ENCODE assay signal across 8 mouse cellular contexts in the genomic region with DNA sequence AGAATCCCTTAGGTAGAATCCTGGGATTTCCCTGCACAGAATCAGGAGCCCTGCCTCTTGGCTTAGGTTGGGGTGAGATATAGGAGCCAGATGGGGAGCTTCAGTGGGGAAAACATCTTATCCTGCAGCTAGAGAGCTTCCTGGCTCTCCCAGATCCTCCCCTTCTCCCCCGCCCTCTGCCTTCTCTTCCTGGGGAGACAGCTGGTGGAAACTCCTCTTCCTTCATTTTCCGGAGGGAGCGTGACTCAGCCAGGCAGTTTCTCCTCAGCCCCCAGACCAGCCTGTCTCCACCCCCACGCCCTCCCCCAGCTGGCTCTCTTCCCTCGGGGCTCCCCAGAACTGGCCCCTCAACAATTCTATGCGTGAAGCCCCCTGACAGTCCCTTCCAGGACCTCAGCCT. TPM values are rescaled to one million over a fixed set of nuclear protein-coding genes. Genes with fewer than 3 reads are reported as not detected.
A peak's percentile ranks its signal among the peaks of the same experiment; 100 is the strongest.
DNase-seq lines count a peak whose midpoint lies in the region; TF ChIP-seq lines count a peak whose summit lies in the region.

No protein-coding gene starts in this region.

- TF ChIP-seq CTCF in testis, adult 2 months (IDR thresholded peaks at IDR 0.05; ENCODE audit: control insufficient read depth, insufficient read depth, insufficient replicate concordance, low read depth, low read length), result no peak

- 0 out of 2 replicates have a peak, but pooled peaks have one; percentile 26 for TF ChIP-seq POLR2A in testis, adult 2 months (IDR thresholded peaks at IDR 0.05; ENCODE audit: control insufficient read depth, low read depth, low read length)

- no peak overlapping the region for H3K4me3 ChIP-seq in testis, adult 2 months (ENCODE audit: control insufficient read depth, low read depth, low read length)
- no peak overlapping the region for H3K4me3 ChIP-seq in limb, embryonic 10.5 days

- H3K9me3 ChIP-seq in limb, embryonic 10.5 days (replicated peaks), result no peaks in the 10 kb centered on the region

- peak; percentile 34 to 56 for DNase-seq in heart, adult 18-20 months
- no peak for DNase-seq in heart, postnatal 36 days
- DNase-seq in testis, postnatal 14 days (ENCODE audit: low spot score), result no peak
- no peak for DNase-seq in limb, embryonic 10.5 days (ENCODE audit: low spot score)
- peak; percentile 40 for DNase-seq in yolk sac, embryonic 10.5 days (ENCODE audit: low spot score)
- no peak for DNase-seq in adrenal gland, adult 8-10 months
- no peak for DNase-seq in adrenal gland, postnatal 36 days

- H3K36me3 ChIP-seq in testis, adult 2 months (ENCODE audit: control insufficient read depth, insufficient read depth, low read length), result no peaks in the 10 kb centered on the region
- no peaks in the 10 kb centered on the region for H3K36me3 ChIP-seq in limb, embryonic 10.5 days

- no peaks in the 10 kb centered on the region; the same call in 1 of the 2 replicates for H3K4me1 ChIP-seq in testis, adult 2 months (ENCODE audit: control insufficient read depth, insufficient read depth, low read length)
- peaks cover 20% of the 10 kb centered on the region for H3K4me1 ChIP-seq in limb, embryonic 10.5 days

- no peak overlapping the region for H3K27ac ChIP-seq in testis, adult 2 months (ENCODE audit: control insufficient read depth, insufficient read depth, low read depth, low read length)
- H3K27ac ChIP-seq in limb, embryonic 10.5 days, result peak overlapping the region; percentile 57

- no peaks in the 10 kb centered on the region for H3K27me3 ChIP-seq in testis, adult 2 months (ENCODE audit: control insufficient read depth, insufficient read depth, low read length)
- no peaks in the 10 kb centered on the region; the same call in 1 of the 2 replicates for H3K27me3 ChIP-seq in limb, embryonic 10.5 days (ENCODE audit: low read depth, poor library complexity, severe bottlenecking)

- intact Hi-C loops in heart, postnatal 36 days (cut with DNase I), result no loop called here

- WGBS in limb, embryonic 10.5 days, result 8% methylated on average over 6 of the region's 6 CpGs

RNA-seq across cellular contexts. Expression of gene Inf2, which starts 12.2 kb away (rescaled TPM):
- 10 to 100 TPM; 11.9 to 17.2 TPM for total RNA-seq in heart, adult 18-20 months (2021)
- total RNA-seq in heart, postnatal 36 days (2021), result 10 to 100 TPM; 16.6 to 23.9 TPM
- 2.9 TPM in 2 replicates for polyA plus RNA-seq in testis, adult 2 months (2012; rRNA removed)
- 1.3 and 1.6 TPM in 2 replicates for polyA plus RNA-seq in limb, embryonic 10.5 days (2016; fragmentation: Nextera tagmentation; extraction: Ambion mirVana)
- total RNA-seq in adrenal gland, adult 8-10 months (2022), result 10 to 100 TPM; 34.6 to 65.5 (median 48.9) TPM
- 10 to 100 TPM; 23.3 to 27.7 TPM for total RNA-seq in adrenal gland, postnatal 36 days (2021)

RNA-seq across cellular contexts. Expression of gene Adssl1, which starts 43.5 kb away (rescaled TPM):
- 100 to 1,000 TPM; 192 to 206 TPM for total RNA-seq in heart, adult 18-20 months (2021)
- total RNA-seq in heart, postnatal 36 days (2021), result 100 to 1,000 TPM; 162 to 165 TPM
- polyA plus RNA-seq in testis, adult 2 months (2012; rRNA removed), result 7.9 and 8.9 TPM in 2 replicates
- polyA plus RNA-seq in limb, embryonic 10.5 days (2016; fragmentation: Nextera tagmentation; extraction: Ambion mirVana), result 1.9 and 3.0 TPM in 2 replicates
- 10 to 100 TPM; 15.2 to 53.1 (median 30.7) TPM for total RNA-seq in adrenal gland, adult 8-10 months (2022)
- 10 to 100 TPM; 21.8 to 22.7 TPM for total RNA-seq in adrenal gland, postnatal 36 days (2021)

RNA-seq across cellular contexts. Expression of gene Tmem179, which starts 59.8 kb away (rescaled TPM):
- total RNA-seq in heart, adult 18-20 months (2021), result under 1 TPM in 1 of 2 experiments, not detected in 1; 0.10 TPM
- not detected for total RNA-seq in heart, postnatal 36 days (2021)
- 2.1 and 2.5 TPM in 2 replicates for polyA plus RNA-seq in testis, adult 2 months (2012; rRNA removed)
- not detected in 2 replicates for polyA plus RNA-seq in limb, embryonic 10.5 days (2016; fragmentation: Nextera tagmentation; extraction: Ambion mirVana)
- total RNA-seq in adrenal gland, adult 8-10 months (2022), result 10 to 100 TPM in 2 of 4 experiments, 1 to 10 TPM in 2; 9.5 to 15.5 (median 10.5) TPM
- 1 to 10 TPM; 4.3 to 5.6 TPM for total RNA-seq in adrenal gland, postnatal 36 days (2021)

Comparison
In these comparisons a context has a peak if more than half of its experiments do, and no peak if none do; other contexts are left out.
1. DNase-seq: peak in heart, adult 18-20 months (2 of 2) and yolk sac, embryonic 10.5 days (single experiment); none in heart, postnatal 36 days (0 of 2), testis, postnatal 14 days (single experiment), limb, embryonic 10.5 days (single experiment), adrenal gland, adult 8-10 months (single experiment) and adrenal gland, postnatal 36 days (0 of 2).
2. RNA of gene Tmem179, which starts 59.8 kb away (total RNA-seq): 9.5 to 15.5 TPM in adrenal gland, adult 8-10 months and 4.3 to 5.6 TPM in adrenal gland, postnatal 36 days; 0.10 TPM in heart, adult 18-20 months and not detected in heart, postnatal 36 days; every median in the first group is over 4 times any median in the second.